Mouse (Mus musculus) MEL (cell line): ENCODE results near the gene Zfp827. TPM values are rescaled to one million over a fixed set of nuclear protein-coding genes. Genes with fewer than 3 reads are reported as not detected.

Experiments
- DNase-seq: peaks from one replicate; pipeline ENCODE4 v3.0.0; 2011; ENCODE audit warnings: low read depth, low spot score
- H3K27ac ChIP-seq: 2 replicates; pipeline ENCODE4 v1.5.1; 2012; ENCODE audit warnings: low read depth, mild to moderate bottlenecking, control low read depth, low read length, moderate library complexity; ENCODE audit not compliant: control insufficient read depth
- H3K27me3 ChIP-seq, 2 experiments: fragments of 150-350 bp in 1 of 2; sonication (generic) in 1 of 2; 2 replicates each; pipeline ENCODE4 v1.6.1; 2012; ENCODE audit warnings: low read length in 2 of 2, mild to moderate bottlenecking in 2 of 2, improper control_type of control experiment in 1 of 2, moderate library complexity in 1 of 2; ENCODE audit not compliant: insufficient read depth in 2 of 2, control insufficient read depth in 1 of 2
- H3K36me3 ChIP-seq, 2 experiments: 2 replicates each; pipeline ENCODE4 v1.6.1; 2012 to 2014; ENCODE audit warnings: low read length in 2 of 2, improper control_type of control experiment in 1 of 2, inconsistent platforms in 1 of 2, mild to moderate bottlenecking in 1 of 2; ENCODE audit not compliant: insufficient read depth in 2 of 2, control insufficient read depth in 1 of 2
- H3K4me1 ChIP-seq, 2 experiments: fragments of 150-350 bp in 1 of 2; sonication (generic) in 1 of 2; 2 replicates each; pipeline ENCODE4 v1.6.1; 2012; ENCODE audit warnings: low read length in 2 of 2, improper control_type of control experiment in 1 of 2, mild to moderate bottlenecking in 1 of 2; ENCODE audit not compliant: insufficient read depth in 2 of 2, control insufficient read depth in 1 of 2
- H3K4me3 ChIP-seq, 2 experiments: fragments of 150-350 bp in 1 of 2; sonication (generic) in 1 of 2; 2 replicates each; pipeline ENCODE4 v1.5.1; 2012; ENCODE audit warnings: low read depth in 2 of 2, low read length in 2 of 2, mild to moderate bottlenecking in 2 of 2, moderate library complexity in 2 of 2, control low read depth in 1 of 2, improper control_type of control experiment in 1 of 2; ENCODE audit not compliant: control insufficient read depth in 1 of 2, insufficient read depth in 1 of 2
- H3K79me2 ChIP-seq: 2 replicates; pipeline ENCODE4 v1.6.1; 2012; ENCODE audit warnings: mild to moderate bottlenecking, low read length, moderate library complexity; ENCODE audit not compliant: control insufficient read depth, poor library complexity, insufficient read depth
- H3K9ac ChIP-seq: 2 replicates; pipeline ENCODE4 v1.6.1; 2012; ENCODE audit warnings: low read depth, mild to moderate bottlenecking, control low read depth, low read length, moderate library complexity; ENCODE audit not compliant: control insufficient read depth, poor library complexity, severe bottlenecking
- H3K9me3 ChIP-seq: fragments of 150-350 bp; sonication (generic); replicated peaks from 2 replicates; pipeline ENCODE4 v1.6.1; 2012; ENCODE audit warnings: mild to moderate bottlenecking, low read length, improper control_type of control experiment, moderate library complexity; ENCODE audit not compliant: insufficient read depth
- CHD1 ChIP-seq: IDR thresholded peaks from 2 replicates; pipeline ENCODE4 v1.6.1; 2012; ENCODE audit warnings: low read depth, mild to moderate bottlenecking, inconsistent platforms, low read length, improper control_type of control experiment
- CHD2 ChIP-seq: IDR thresholded peaks from 2 replicates; pipeline ENCODE4 v1.6.1; 2011; ENCODE audit warnings: low read length, improper control_type of control experiment
- E2F4 ChIP-seq: IDR thresholded peaks from 2 replicates; pipeline ENCODE4 v1.6.1; 2011; ENCODE audit warnings: low read depth, low read length, improper control_type of control experiment, borderline replicate concordance
- ELF1 ChIP-seq: IDR thresholded peaks from 2 replicates; pipeline ENCODE4 v1.6.1; 2014; ENCODE audit warnings: low read depth, mild to moderate bottlenecking, inconsistent platforms, low read length, improper control_type of control experiment, moderate library complexity
- EP300 ChIP-seq, 2 experiments: IDR thresholded peaks; 2 replicates each; pipeline ENCODE4 v1.6.1; 2011; ENCODE audit warnings: improper control_type of control experiment in 2 of 2, low read length in 2 of 2, low read depth in 1 of 2, mild to moderate bottlenecking in 1 of 2
- ETS1 ChIP-seq: IDR thresholded peaks from 2 replicates; pipeline ENCODE4 v1.6.1; 2012; ENCODE audit warnings: low read depth, mild to moderate bottlenecking, inconsistent platforms, low read length, improper control_type of control experiment, moderate library complexity
- GABPA ChIP-seq: IDR thresholded peaks from 2 replicates; pipeline ENCODE4 v1.6.1; 2012; ENCODE audit warnings: low read depth, mild to moderate bottlenecking, inconsistent platforms, low read length, improper control_type of control experiment, moderate library complexity
- HCFC1 ChIP-seq: IDR thresholded peaks from 2 replicates; pipeline ENCODE4 v1.6.1; 2012; ENCODE audit warnings: low read depth, mild to moderate bottlenecking, inconsistent platforms, low read length, improper control_type of control experiment, moderate library complexity
- KAT2A ChIP-seq: conservative IDR thresholded peaks from 2 replicates; pipeline ENCODE4 v1.6.1; 2012; ENCODE audit warnings: low read depth, low read length, improper control_type of control experiment, inconsistent platforms
- MAFK ChIP-seq: IDR thresholded peaks from 2 replicates; pipeline ENCODE4 v1.6.1; 2011; ENCODE audit warnings: low read depth, mild to moderate bottlenecking, low read length, improper control_type of control experiment, borderline replicate concordance
- MAZ ChIP-seq: IDR thresholded peaks from 2 replicates; pipeline ENCODE4 v1.6.1; 2012; ENCODE audit warnings: low read depth, mild to moderate bottlenecking, inconsistent platforms, low read length, improper control_type of control experiment
- MEF2A ChIP-seq: IDR thresholded peaks from 2 replicates; pipeline ENCODE4 v1.6.1; 2014; ENCODE audit warnings: low read depth, mild to moderate bottlenecking, inconsistent platforms, low read length, improper control_type of control experiment; ENCODE audit not compliant: poor library complexity, insufficient replicate concordance, severe bottlenecking; ENCODE audit errors: extremely low read depth
- MXI1 ChIP-seq: IDR thresholded peaks from 2 replicates; pipeline ENCODE4 v1.6.1; 2011; ENCODE audit warnings: mild to moderate bottlenecking, low read depth, low read length, improper control_type of control experiment
- POLR2A ChIP-seq, 2 experiments: IDR thresholded peaks; 2 replicates each; pipeline ENCODE4 v1.6.1; 2011 to 2012; ENCODE audit warnings: low read length in 2 of 2, mild to moderate bottlenecking in 2 of 2, control low read depth in 1 of 2, improper control_type of control experiment in 1 of 2, low read depth in 1 of 2, moderate library complexity in 1 of 2; ENCODE audit not compliant: control insufficient read depth in 1 of 2, insufficient read depth in 1 of 2, poor library complexity in 1 of 2
- POLR2AphosphoS5 ChIP-seq: IDR thresholded peaks from 2 replicates; pipeline ENCODE4 v1.6.1; 2012; ENCODE audit warnings: low read depth, borderline replicate concordance, mild to moderate bottlenecking, inconsistent platforms, low read length, moderate library complexity, mixed read lengths
- SIN3A ChIP-seq: IDR thresholded peaks from 2 replicates; pipeline ENCODE4 v1.6.1; 2012; ENCODE audit warnings: low read length, improper control_type of control experiment, inconsistent platforms
- TBP ChIP-seq: IDR thresholded peaks from 2 replicates; pipeline ENCODE4 v1.8.0; 2011; ENCODE audit warnings: low read depth, low read length, improper control_type of control experiment
- TCF12 ChIP-seq: IDR thresholded peaks from 2 replicates; pipeline ENCODE4 v1.6.1; 2014; ENCODE audit warnings: low read depth, mild to moderate bottlenecking, inconsistent platforms, low read length, improper control_type of control experiment, moderate library complexity
- USF2 ChIP-seq, 2 experiments: IDR thresholded peaks; 2 replicates each; pipeline ENCODE4 v1.6.1; 2011 to 2012; ENCODE audit warnings: improper control_type of control experiment in 2 of 2, low read length in 2 of 2, borderline replicate concordance in 1 of 2, inconsistent platforms in 1 of 2, low read depth in 1 of 2, mild to moderate bottlenecking in 1 of 2; ENCODE audit not compliant: insufficient read depth in 1 of 2
- ZC3H11A ChIP-seq: IDR thresholded peaks from 2 replicates; pipeline ENCODE4 v1.6.1; 2012; ENCODE audit warnings: low read depth, mild to moderate bottlenecking, inconsistent platforms, low read length, improper control_type of control experiment
- ZKSCAN1 ChIP-seq: IDR thresholded peaks from 2 replicates; pipeline ENCODE4 v1.6.1; 2012; ENCODE audit warnings: low read depth, mild to moderate bottlenecking, inconsistent platforms, low read length, improper control_type of control experiment, moderate library complexity
- ZNF384 ChIP-seq: IDR thresholded peaks from 2 replicates; pipeline ENCODE4 v1.6.1; 2012; ENCODE audit warnings: low read depth, mild to moderate bottlenecking, inconsistent platforms, low read length, improper control_type of control experiment
- polyA plus RNA-seq, 2 experiments: library from polyadenylated mRNA; stranded (reverse) in 1 of 2; unstranded in 1 of 2; fragments of >175 nt in 1 of 2; fragments of >200 nt in 1 of 2; gene quantifications; 2 replicates each; pipeline versions ENCODE4 v1.2.1 to v1.2.4; 2012; ENCODE audit warnings: low replicate concordance in 2 of 2, low read depth in 1 of 2; ENCODE audit not compliant: insufficient read length in 2 of 2, insufficient read depth in 1 of 2, missing spikeins in 1 of 2
- total RNA-seq: library from RNA; depleted of rRNA; stranded (reverse); fragments of 300-350 nt; gene quantifications from 2 replicates; pipeline ENCODE4 v1.2.3, GENCODE M21; 2012

The Zfp827 gene
- total and polyA plus RNA-seq, 3 experiments: not detected

DNA sequence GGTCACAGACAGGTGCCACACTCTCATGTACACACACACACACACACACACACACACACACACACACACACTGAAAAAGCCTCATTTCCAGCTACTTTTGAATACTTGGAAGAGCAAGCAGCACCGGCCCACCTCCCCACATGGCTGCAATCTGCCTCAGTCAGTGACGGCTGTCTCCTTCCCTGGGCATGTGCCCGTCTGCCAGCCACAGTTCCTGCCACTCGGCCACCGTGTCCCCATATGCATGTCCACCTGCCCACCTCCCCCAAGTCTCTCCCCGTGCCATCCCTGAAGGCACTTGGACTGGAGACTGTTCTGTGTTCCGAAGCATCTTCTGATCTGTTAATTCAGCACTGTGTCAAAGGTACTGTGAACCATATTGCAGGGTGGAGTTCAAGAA lies 9.8 kb downstream of the Zfp827 start:
- H3K4me3 ChIP-seq: no peak overlapping the region
- H3K36me3 ChIP-seq: no peaks in the 10 kb centered on the region
- H3K4me1 ChIP-seq: no peaks in the 10 kb centered on the region
- H3K27me3 ChIP-seq: no peaks in the 10 kb centered on the region
- no peak overlapping the region for H3K27ac ChIP-seq
- H3K79me2 ChIP-seq: no peaks in the 10 kb centered on the region
- TF ChIP-seq GABPA (no peak), EP300 (IDR thresholded peaks at IDR 0.05; ENCODE audit: low read depth in 1 of 2, low read length in 2 of 2) (no peak), USF2 (IDR thresholded peaks at IDR 0.05; ENCODE audit: borderline replicate concordance in 1 of 2, insufficient read depth in 1 of 2, low read depth in 1 of 2, low read length in 2 of 2) (no peak), TCF12 (no peak), MAZ (no peak), CHD2 (no peak), SIN3A (no peak), ZNF384 (no peak), POLR2AphosphoS5 (no peak), MEF2A (no peak), HCFC1 (no peak)
- TF ChIP-seq, all 39 proteins: peak for 0
- DNase-seq: no peak
- Histone ChIP-seq H3K9me3 (no peaks in the 10 kb centered on the region), H3K9ac (no peak overlapping the region)

- H3K4me1 ChIP-seq: no peaks in the 10 kb centered on the region
- H3K36me3 ChIP-seq: no peaks in the 10 kb centered on the region
- no peak overlapping the region for H3K9ac ChIP-seq
Observed at GRCm38 (mm10) chr8:79041429-79041828, 13.2 kb downstream of the Zfp827 start.

DNA sequence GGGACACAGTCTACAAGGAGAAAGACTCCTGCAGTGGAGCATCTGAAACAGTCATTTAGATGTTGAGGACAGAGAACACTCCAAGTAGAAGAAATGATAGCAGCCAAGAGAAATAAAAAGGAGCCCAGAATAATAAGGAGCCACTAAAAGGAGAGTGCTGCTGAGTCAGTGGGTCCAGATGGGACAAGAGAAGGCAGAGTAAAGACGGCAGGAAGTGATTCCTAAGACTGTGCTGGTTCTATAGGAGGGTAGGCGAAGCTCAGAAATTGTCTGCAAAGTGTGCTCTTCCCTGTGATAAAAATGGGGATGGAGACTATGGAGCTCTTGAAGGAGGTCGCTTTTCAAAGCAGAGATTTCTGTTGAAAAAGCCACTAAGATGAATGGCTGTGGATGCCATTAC lies 14.0 kb downstream of the Zfp827 start:
- Histone ChIP-seq H3K4me1 (no peaks in the 10 kb centered on the region), H3K9ac (no peak overlapping the region), H3K4me3 (no peak overlapping the region), H3K79me2 (no peaks in the 10 kb centered on the region), H3K27ac (no peak overlapping the region), H3K27me3 (no peaks in the 10 kb centered on the region), H3K36me3 (no peaks in the 10 kb centered on the region), H3K9me3 (no peaks in the 10 kb centered on the region)
- TF ChIP-seq ZC3H11A (no peak), TBP (no peak), CHD1 (no peak), MXI1 (no peak), ETS1 (no peak), POLR2A (IDR thresholded peaks at IDR 0.05; ENCODE audit: control insufficient read depth in 1 of 2, insufficient read depth in 1 of 2, low read depth in 1 of 2, low read length in 2 of 2, poor library complexity in 1 of 2) (no peak), KAT2A (no peak), ZKSCAN1 (no peak)
- DNase-seq: no peak

More at GRCm38 (mm10) chr8:79041429-79041828, 13.2 kb downstream of the Zfp827 start:
- no peaks in the 10 kb centered on the region for H3K79me2 ChIP-seq
- no peaks in the 10 kb centered on the region for H3K9me3 ChIP-seq
- TF ChIP-seq ZC3H11A: no peak
- no peak for TF ChIP-seq ETS1
- TF ChIP-seq E2F4: no peak
- TF ChIP-seq ELF1: no peak
- no peak for TF ChIP-seq ZNF384
- TF ChIP-seq KAT2A: no peak
- TF ChIP-seq MAFK: no peak
- TF ChIP-seq SIN3A: no peak
- no peak overlapping the region for H3K27ac ChIP-seq
- no peaks in the 10 kb centered on the region for H3K27me3 ChIP-seq
- DNase-seq: no peak
- H3K4me3 ChIP-seq: no peak overlapping the region
